Mouse (Mus musculus) ES-E14 (cell line): ENCODE data around the gene Tnpo2. TPM values are rescaled to one million over a fixed set of nuclear protein-coding genes. Genes with fewer than 3 reads are reported as not detected.

Source experiments
- DNase-seq: peaks from one replicate; pipeline ENCODE4 v3.0.0-alpha.2; 2013; ENCODE audit warnings: low read depth, low spot score
- H3K27ac ChIP-seq: 2 replicates; pipeline ENCODE4 v1.5.1; 2012; ENCODE audit warnings: low read depth, mild to moderate bottlenecking, low read length, moderate library complexity, mixed read lengths; ENCODE audit not compliant: poor library complexity, insufficient read depth, severe bottlenecking
- H3K36me3 ChIP-seq: 2 replicates; pipeline ENCODE4 v1.6.1; 2012; ENCODE audit warnings: mild to moderate bottlenecking, low read length, moderate library complexity, mixed read lengths; ENCODE audit not compliant: control insufficient read depth, poor library complexity, insufficient read depth, severe bottlenecking
- H3K4me1 ChIP-seq, 2 experiments: fragments of 150-350 bp in 1 of 2; sonication (generic) in 1 of 2; 2 replicates each; pipeline ENCODE4 v1.6.1; 2012; ENCODE audit warnings: low read length in 2 of 2, mild to moderate bottlenecking in 1 of 2, mixed read lengths in 1 of 2; ENCODE audit not compliant: control insufficient read depth in 2 of 2, insufficient read depth in 2 of 2, poor library complexity in 1 of 2
- H3K4me3 ChIP-seq, 2 experiments: fragments of 150-350 bp in 1 of 2; sonication (generic) in 1 of 2; 2 replicates each; pipeline ENCODE4 v1.5.1; 2012; ENCODE audit warnings: low read length in 2 of 2, low read depth in 1 of 2, mild to moderate bottlenecking in 1 of 2, mixed read lengths in 1 of 2; ENCODE audit not compliant: insufficient read depth in 1 of 2, poor library complexity in 1 of 2, severe bottlenecking in 1 of 2
- H3K9ac ChIP-seq: 2 replicates; pipeline ENCODE4 v1.6.1; 2012; ENCODE audit warnings: low read depth, mild to moderate bottlenecking, low read length, mixed read lengths; ENCODE audit not compliant: poor library complexity, insufficient read depth, severe bottlenecking
- H3K9me3 ChIP-seq: fragments of 150-350 bp; sonication (generic); 2 replicates; pipeline ENCODE4 v1.6.1; 2012; ENCODE audit warnings: low read depth, mild to moderate bottlenecking, low read length; ENCODE audit not compliant: control insufficient read depth, insufficient read depth
- CHD2 ChIP-seq: IDR thresholded peaks from 2 replicates; pipeline ENCODE4 v1.6.1; 2014; ENCODE audit warnings: mild to moderate bottlenecking, low read depth, low read length, inconsistent platforms
- HCFC1 ChIP-seq: IDR thresholded peaks from 2 replicates; pipeline ENCODE4 v1.6.1; 2012; ENCODE audit warnings: low read length, inconsistent platforms, borderline replicate concordance; ENCODE audit not compliant: insufficient read depth
- MAFK ChIP-seq: IDR thresholded peaks from 2 replicates; pipeline ENCODE4 v1.6.1; 2014; ENCODE audit warnings: mild to moderate bottlenecking, low read depth, low read length, inconsistent platforms; ENCODE audit not compliant: insufficient read depth
- ZC3H11A ChIP-seq: IDR thresholded peaks from 2 replicates; pipeline ENCODE4 v1.6.1; 2012; ENCODE audit warnings: low read depth, mild to moderate bottlenecking, inconsistent platforms, low read length, borderline replicate concordance
- ZNF384 ChIP-seq: IDR thresholded peaks from 2 replicates; pipeline ENCODE4 v1.6.1; 2012; ENCODE audit warnings: low read depth, low read length, inconsistent platforms
- in situ Hi-C, 2 experiments: fragments of 600-800 bp; cut with MboI; formaldehyde crosslinking; loops; one replicate each; pipeline ENCODE4 v1.15.1; 2025; ENCODE audit warnings: low sequenced_read_pairs in 2 of 2, inconsistent platforms in 1 of 2; ENCODE audit not compliant: unreplicated experiment in 2 of 2
- total RNA-seq: library from RNA; depleted of rRNA; stranded (reverse); fragments of 300-350 nt; gene quantifications from 2 replicates; pipeline ENCODE4 v1.2.3, GENCODE M21; 2012

Gene Tnpo2
- total RNA-seq, 1 experiment, result 101 TPM

DNA sequence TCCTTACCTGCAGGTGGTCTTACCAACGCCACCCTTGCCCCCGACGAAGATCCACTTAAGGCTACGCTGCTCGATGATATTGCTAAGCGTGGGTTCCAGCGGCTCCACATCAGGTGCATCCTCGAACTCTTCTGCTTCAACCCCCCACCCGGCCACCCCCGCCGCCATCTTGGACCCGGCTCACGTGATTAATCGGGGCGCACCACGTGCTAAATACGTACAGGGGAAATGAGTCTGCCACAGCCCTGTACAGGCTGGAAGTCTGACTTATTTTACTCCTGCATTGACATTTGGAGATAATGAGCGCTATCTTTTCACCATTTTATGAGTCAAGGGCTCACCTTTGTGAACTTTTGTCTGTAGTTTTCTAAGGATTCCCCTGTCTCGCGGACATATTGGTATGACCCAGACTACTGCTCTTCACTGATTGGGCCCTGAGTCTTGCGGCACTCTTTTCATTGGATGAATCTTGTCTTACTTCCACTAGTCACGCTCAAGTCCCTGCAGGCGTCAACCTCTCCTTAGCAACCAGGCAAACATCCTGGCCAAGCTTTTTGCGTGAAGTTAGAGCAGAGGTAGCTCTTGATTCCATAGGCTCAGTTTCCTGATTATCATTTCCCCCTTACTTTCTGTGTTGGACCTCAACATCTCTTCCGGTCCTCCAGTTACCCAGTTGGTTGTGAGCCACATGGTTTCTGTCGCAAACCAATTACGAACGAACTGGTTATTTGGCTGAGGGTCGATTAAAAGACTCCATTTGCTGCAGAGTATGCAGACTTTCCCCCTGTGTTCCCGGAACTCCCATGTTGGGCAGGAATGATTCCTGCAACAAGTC, 11.4 kb upstream of the Tnpo2 start, which contains the start of gene Asna1:
TSS of gene Asna1 (minus strand) at position 184 of the 835 bp plus-strand sequence.
- H3K36me3 ChIP-seq, result peaks cover 39% of the 10 kb centered on the region
- H3K27ac ChIP-seq, result peak within 1 kb of the TSS; percentile 57
- DNase-seq, result peak; percentile 83
- peaks cover 3 to 12% of the 10 kb centered on the region in 2 experiments for H3K4me1 ChIP-seq
- peak within 1 kb of the TSS; percentile 95 for H3K9ac ChIP-seq
- TF ChIP-seq HCFC1 (peak; percentile 57; the same call in 1 of the 2 replicates), CHD2 (no peak; the same call in 1 of the 2 replicates)
- H3K4me3 ChIP-seq, result peak within 1 kb of the TSS; percentile 85 to 97
- no peaks in the 10 kb centered on the region for H3K9me3 ChIP-seq
- in situ Hi-C loops, result no loop called here

DNA sequence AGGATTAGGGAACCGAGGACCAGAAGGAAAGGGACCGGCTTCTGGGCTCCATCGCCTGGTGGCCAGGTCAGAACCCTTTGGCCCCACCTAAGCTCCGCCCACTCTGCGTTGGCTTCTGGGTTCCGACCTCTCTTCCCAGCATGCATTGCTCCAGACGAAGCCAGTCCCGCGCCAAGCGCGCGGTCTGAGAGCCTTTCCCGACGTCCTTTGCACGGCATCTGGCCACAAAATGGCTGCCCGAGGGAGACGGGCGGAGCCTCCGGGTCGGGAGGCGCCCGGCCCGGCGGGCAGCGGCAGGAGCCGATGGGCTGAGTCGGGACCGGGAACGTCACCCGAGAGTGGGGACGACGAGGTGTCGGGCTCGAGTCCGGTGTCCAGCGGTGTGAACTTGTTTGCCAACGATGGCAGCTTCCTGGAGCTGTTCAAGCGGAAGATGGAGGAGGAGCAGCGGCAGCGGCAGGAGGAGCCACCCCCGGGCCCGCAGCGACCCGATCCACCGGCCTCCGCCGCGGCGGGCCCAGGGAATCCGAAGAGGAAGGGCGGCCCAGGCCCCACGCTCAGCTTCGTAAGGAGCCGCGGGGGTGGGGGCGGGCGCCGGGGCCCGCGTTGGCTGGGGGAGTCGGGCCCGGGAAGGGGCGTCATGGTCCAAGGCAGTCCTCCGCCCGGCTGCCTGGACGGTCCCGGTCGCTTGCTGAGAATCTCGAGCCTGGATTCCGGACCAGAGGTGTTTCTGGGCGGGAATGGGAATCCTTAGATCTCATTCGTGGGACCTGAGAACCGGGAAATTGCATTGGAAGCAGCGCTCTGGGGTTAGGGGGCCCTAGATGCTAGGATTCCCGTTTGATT, 9.8 kb upstream of the Tnpo2 start, which contains the start of gene Trir:
TSS of gene Trir (plus strand) at position 154 of the 846 bp plus-strand sequence.
- Histone ChIP-seq H3K9me3 (no peaks in the 10 kb centered on the region), H3K27ac (peak within 1 kb of the TSS; percentile 83), H3K9ac (peak within 1 kb of the TSS; percentile 96), H3K4me1 (peaks cover 3 to 12% of the 10 kb centered on the region in 2 experiments), H3K4me3 (peak within 1 kb of the TSS; percentile 88 to 97), H3K36me3 (peaks cover 42% of the 10 kb centered on the region)
- peak; percentile 98 for DNase-seq
- TF ChIP-seq ZC3H11A (no peak), HCFC1 (peak; percentile 73; the same call in 1 of the 2 replicates)
- in situ Hi-C loops, result no loop called here

DNA sequence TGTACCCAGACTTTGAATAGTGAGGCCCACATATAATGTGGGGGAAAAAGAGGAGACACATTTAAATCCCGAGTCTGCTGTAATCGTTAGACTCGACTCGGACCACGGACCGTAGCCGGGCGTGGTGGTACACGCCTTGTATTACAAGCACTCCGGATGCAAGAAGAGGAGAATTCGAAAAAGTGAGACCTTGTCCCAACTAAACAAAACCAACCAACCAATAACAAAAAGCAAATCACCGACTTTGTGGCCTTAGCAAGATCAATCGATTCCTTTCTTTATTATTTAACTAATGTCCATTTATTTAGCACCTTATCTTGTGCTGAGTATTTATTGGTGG, 9.2 kb upstream of the Tnpo2 start:
- Histone ChIP-seq H3K9me3 (no peaks in the 10 kb centered on the region), H3K27ac (peak overlapping the region; percentile 83; the same call in 1 of the 2 replicates), H3K4me1 (peaks cover 3 to 12% of the 10 kb centered on the region in 2 experiments), H3K9ac (peak overlapping the region; percentile 96), H3K4me3 (peak overlapping the region; percentile 88 to 97), H3K36me3 (peaks cover 36% of the 10 kb centered on the region)
- in situ Hi-C loops, result no loop called here
- TF ChIP-seq ZNF384, result no peak
- TF ChIP-seq ZC3H11A, result no peak
- TF ChIP-seq MAFK, result no peak
- TF ChIP-seq CHD2, result no peak
- no peak for TF ChIP-seq HCFC1
- no peak for DNase-seq

DNA sequence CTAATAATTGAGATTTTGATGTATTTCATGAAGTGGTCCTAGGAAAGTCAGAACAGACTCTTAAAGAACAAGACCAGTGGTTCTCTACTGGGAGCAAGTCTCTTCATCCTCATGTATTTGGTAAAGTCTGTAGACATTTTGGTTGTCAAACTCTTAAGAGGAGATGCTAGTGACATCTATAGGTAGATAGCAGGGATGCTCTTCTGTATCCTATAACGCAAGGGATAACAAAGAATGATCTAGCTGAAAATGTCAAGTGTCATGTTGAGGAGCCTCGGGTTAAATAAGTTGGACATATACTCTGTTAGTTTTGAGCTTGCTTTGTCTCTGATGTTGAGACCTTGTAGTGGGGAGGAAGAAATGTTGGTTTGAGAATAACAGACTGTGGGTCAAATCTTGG, 8.8 kb upstream of the Tnpo2 start:
- in situ Hi-C loops, result no loop called here
- Histone ChIP-seq H3K27ac (no peak overlapping the region), H3K9ac (no peak overlapping the region; the same call in 1 of the 2 replicates), H3K9me3 (no peaks in the 10 kb centered on the region), H3K4me1 (peaks cover 3 to 13% of the 10 kb centered on the region in 2 experiments), H3K4me3 (peak overlapping the region; percentile 88 to 97), H3K36me3 (peaks cover 37% of the 10 kb centered on the region)
- DNase-seq, result no peak
- TF ChIP-seq CHD2 (no peak), HCFC1 (no peak), MAFK (no peak)
